Mouse (Mus musculus) midbrain, postnatal 0 days (tissue): Measurements from ENCODE around the gene Ptprg. TPM values are rescaled to one million over a fixed set of nuclear protein-coding genes. Genes with fewer than 3 reads are reported as not detected.

Experiments used
- ATAC-seq: fragments of 200-750 bp; cut with Nextera tagmentation; 2 replicates; pipeline ENCODE4 v1.8.0; 2017; ENCODE audit warnings: moderate number of reproducible peaks, mild to moderate bottlenecking, moderate TSS enrichment, moderate library complexity; ENCODE audit not compliant: low FRiP score
- DNase-seq: peaks from one replicate; pipeline ENCODE4 v3.0.0-alpha.2; 2015; ENCODE audit warnings: low spot score
- H3K27ac ChIP-seq: fragments of 300-500 bp; sonication (generic); 2 replicates; pipeline ENCODE4 v1.5.1; 2014; ENCODE audit warnings: low read depth, mild to moderate bottlenecking, low read length, mixed read lengths
- H3K27me3 ChIP-seq: fragments of 300-500 bp; sonication (generic); 2 replicates; pipeline ENCODE4 v1.6.1; 2014; ENCODE audit warnings: low read length, control low read depth, mixed read lengths; ENCODE audit not compliant: insufficient read depth
- H3K36me3 ChIP-seq: fragments of 300-500 bp; sonication (generic); 2 replicates; pipeline ENCODE4 v1.6.1; 2014; ENCODE audit warnings: low read length, control low read depth, mixed read lengths; ENCODE audit not compliant: insufficient read depth
- H3K4me1 ChIP-seq: fragments of 300-500 bp; sonication (generic); 2 replicates; pipeline ENCODE4 v1.6.1; 2014; ENCODE audit warnings: mild to moderate bottlenecking, control low read depth, antibody characterized with exemption, low read length, mixed read lengths; ENCODE audit not compliant: insufficient read depth
- H3K4me2 ChIP-seq: fragments of 300-500 bp; sonication (generic); 2 replicates; pipeline ENCODE4 v1.6.1; 2014; ENCODE audit warnings: low read depth, mild to moderate bottlenecking, low read length, mixed read lengths; ENCODE audit not compliant: poor library complexity, severe bottlenecking
- H3K4me3 ChIP-seq: fragments of 300-500 bp; sonication (generic); 2 replicates; pipeline ENCODE4 v1.5.1; 2014; ENCODE audit warnings: low read depth, mild to moderate bottlenecking, low read length, moderate library complexity
- H3K9ac ChIP-seq: fragments of 300-500 bp; sonication (generic); replicated peaks from 2 replicates; pipeline ENCODE4 v1.6.1; 2014; ENCODE audit warnings: mild to moderate bottlenecking, low read length, moderate library complexity, mixed read lengths; ENCODE audit not compliant: poor library complexity, severe bottlenecking
- H3K9me3 ChIP-seq: fragments of 300-500 bp; sonication (generic); 2 replicates; pipeline ENCODE4 v1.6.1; 2016; ENCODE audit warnings: low read length, control low read depth
- CTCF ChIP-seq: IDR thresholded peaks from 2 replicates; pipeline ENCODE4 v1.5.1; 2016; ENCODE audit warnings: antibody characterized with exemption, mild to moderate bottlenecking
- WGBS: fragments of 180-500 bp; shearing (Covaris S2); extraction: QIAGEN DNeasy Blood & Tissue Kit; methylation state at CpG from one replicate; pipeline ENCODE4 v1.1.7; 2014; 5-methylcytosine and 5-hydroxymethylcytosine counted together
- polyA plus RNA-seq: library from polyadenylated mRNA; unstranded; fragments of >200 nt; fragmentation: Nextera tagmentation; extraction: Ambion mirVana; gene quantifications from 2 replicates; pipeline ENCODE4 v1.2.1, GENCODE M21; 2015
- total RNA-seq: library from RNA; depleted of rRNA; stranded (reverse); fragments of >200 nt; gene quantifications from 2 replicates; pipeline ENCODE4 v1.2.3, GENCODE M21; 2014

Ptprg gene
- total and polyA plus RNA-seq, 2 experiments from 2014 or later, result 25.7 to 84.9 TPM

DNA sequence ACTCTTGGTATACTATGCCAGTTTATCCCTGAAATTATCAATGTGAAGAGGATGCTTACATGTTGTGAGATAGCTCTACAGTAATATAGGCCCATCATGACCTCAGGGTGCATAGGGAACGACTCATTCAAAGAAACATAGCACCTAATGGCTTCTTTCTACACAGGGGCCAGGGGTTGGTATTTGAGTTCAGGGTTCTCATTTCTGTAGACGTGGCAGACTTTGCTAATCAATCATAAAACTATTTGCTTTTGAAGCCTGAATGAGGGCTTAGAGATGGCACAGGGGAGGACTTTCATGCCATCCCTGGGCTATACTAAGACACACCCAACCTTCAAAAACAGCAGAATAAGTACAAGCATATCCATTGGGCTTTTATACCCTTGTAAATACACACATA, 16.4 kb downstream of the Ptprg start:
- TF ChIP-seq CTCF, result no peak
- Histone ChIP-seq H3K27me3 (no peaks in the 10 kb centered on the region), H3K9me3 (no peaks in the 10 kb centered on the region), H3K4me1 (no peaks in the 10 kb centered on the region), H3K4me2 (no peak overlapping the region), H3K27ac (no peak overlapping the region), H3K9ac (no peak overlapping the region), H3K36me3 (no peaks in the 10 kb centered on the region), H3K4me3 (no peak overlapping the region)
- ATAC-seq (no peak), DNase-seq (no peak)
- WGBS, result 77% methylated on average over 2 of the region's 2 CpGs

GRCm38 (mm10) chr14:11571766-11572394, 18.5 kb downstream of the Ptprg start:
- Histone ChIP-seq H3K4me1 (0 out of 2 replicates have a peak, but pooled peaks cover 2% of the 10 kb centered on the region), H3K36me3 (no peaks in the 10 kb centered on the region), H3K9me3 (no peaks in the 10 kb centered on the region), H3K9ac (no peak overlapping the region), H3K4me2 (no peak overlapping the region), H3K4me3 (no peak overlapping the region), H3K27me3 (no peaks in the 10 kb centered on the region), H3K27ac (no peak overlapping the region)
- ATAC-seq (no peak), DNase-seq (no peak)
- WGBS, result 76% methylated on average over 11 of the region's 11 CpGs
- no peak for TF ChIP-seq CTCF

DNA sequence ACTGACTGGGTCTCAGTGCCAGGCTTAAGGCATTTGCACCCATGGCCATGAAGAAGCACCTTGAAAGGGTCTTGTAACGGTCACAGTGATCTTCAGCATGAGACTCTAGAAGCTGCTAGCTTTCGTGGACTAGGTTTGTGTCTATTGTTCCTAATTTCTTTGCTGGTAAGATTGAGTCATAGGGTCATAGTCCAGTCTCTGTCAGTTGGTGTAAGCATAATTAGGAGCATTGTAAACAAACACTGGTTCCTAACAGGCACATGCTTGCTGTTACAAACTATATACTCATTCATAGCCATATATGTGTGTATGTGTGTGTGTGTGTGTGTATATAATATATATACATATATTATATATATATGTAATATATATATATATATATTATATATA, 19.1 kb downstream of the Ptprg start:
- ATAC-seq (no peak), DNase-seq (no peak)
- H3K4me3 ChIP-seq, result no peak overlapping the region
- H3K9me3 ChIP-seq, result no peaks in the 10 kb centered on the region
- H3K36me3 ChIP-seq, result no peaks in the 10 kb centered on the region
- H3K27me3 ChIP-seq, result no peaks in the 10 kb centered on the region
- H3K4me1 ChIP-seq, result 0 out of 2 replicates have a peak, but pooled peaks cover 2% of the 10 kb centered on the region
- WGBS, result 85% methylated on average over 2 of the region's 2 CpGs
- TF ChIP-seq CTCF, result no peak
- H3K9ac ChIP-seq, result no peak overlapping the region
- no peak overlapping the region for H3K4me2 ChIP-seq
- no peak overlapping the region for H3K27ac ChIP-seq

- ATAC-seq (no peak), DNase-seq (no peak)
- Histone ChIP-seq H3K36me3 (no peaks in the 10 kb centered on the region), H3K4me2 (no peak overlapping the region), H3K4me1 (peaks cover 7% of the 10 kb centered on the region; the same call in 1 of the 2 replicates), H3K27ac (no peak overlapping the region), H3K9me3 (no peaks in the 10 kb centered on the region), H3K9ac (no peak overlapping the region), H3K4me3 (no peak overlapping the region), H3K27me3 (no peaks in the 10 kb centered on the region)
- WGBS, result 66% methylated on average over 5 of the region's 5 CpGs
- no peak for TF ChIP-seq CTCF
Observed at GRCm38 (mm10) chr14:11573710-11574109, 20.4 kb downstream of the Ptprg start.

GRCm38 (mm10) chr14:11577276-11577909, 24.1 kb downstream of the Ptprg start:
- Histone ChIP-seq H3K4me1 (peaks cover 7% of the 10 kb centered on the region; the same call in 1 of the 2 replicates), H3K9ac (no peak overlapping the region), H3K36me3 (no peaks in the 10 kb centered on the region), H3K4me3 (no peak overlapping the region), H3K4me2 (no peak overlapping the region), H3K9me3 (no peaks in the 10 kb centered on the region), H3K27me3 (no peaks in the 10 kb centered on the region), H3K27ac (no peak overlapping the region)
- 13% methylated on average over 9 of the region's 9 CpGs for WGBS
- DNase-seq, result no peak
- ATAC-seq, result no peak
- TF ChIP-seq CTCF, result no peak

- ATAC-seq, result no peak
- WGBS, result 42% methylated on average over 8 of the region's 8 CpGs
- peaks cover 7% of the 10 kb centered on the region; the same call in 1 of the 2 replicates for H3K4me1 ChIP-seq
- no peaks in the 10 kb centered on the region for H3K9me3 ChIP-seq
- DNase-seq, result no peak
- no peak for TF ChIP-seq CTCF
- H3K4me3 ChIP-seq, result no peak overlapping the region
- no peaks in the 10 kb centered on the region for H3K36me3 ChIP-seq
- H3K9ac ChIP-seq, result no peak overlapping the region
- no peak overlapping the region for H3K4me2 ChIP-seq
- no peak overlapping the region for H3K27ac ChIP-seq
- no peaks in the 10 kb centered on the region for H3K27me3 ChIP-seq
Observed at GRCm38 (mm10) chr14:11577910-11578309, 24.6 kb downstream of the Ptprg start.
